Mouse (Mus musculus) right cerebral cortex, postnatal 10 days (tissue): ENCODE results near the gene Gpc6.

Experiments used
- DNase-seq, 2 experiments: peaks; one replicate each; pipeline ENCODE4 v3.0.0; 2021; ENCODE audit warnings: low spot score in 2 of 2

Gene Gpc6

GRCm38 (mm10) chr14:117611113-117611512 lies 686.0 kb downstream of the Gpc6 start:
- DNase-seq = no peak

GRCm38 (mm10) chr14:117625100-117625710 lies 700.1 kb downstream of the Gpc6 start:
- no peak for DNase-seq

- no peak for DNase-seq
These were observed 709.3 kb downstream of the Gpc6 start for GRCm38 (mm10) chr14:117634238-117634940.

- no peak for DNase-seq
These were observed 716.7 kb downstream of the Gpc6 start for GRCm38 (mm10) chr14:117641853-117642252.

- no peak for DNase-seq
These were observed 718.0 kb downstream of the Gpc6 start for GRCm38 (mm10) chr14:117643069-117643468.

- no peak for DNase-seq
These were observed 723.3 kb downstream of the Gpc6 start for GRCm38 (mm10) chr14:117648199-117648960.

- DNase-seq = no peak
These were observed 725.0 kb downstream of the Gpc6 start for GRCm38 (mm10) chr14:117650141-117650540.

- no peak for DNase-seq
These were observed 726.2 kb downstream of the Gpc6 start for GRCm38 (mm10) chr14:117651271-117651670.

GRCm38 (mm10) chr14:117651938-117652337 lies 726.8 kb downstream of the Gpc6 start:
- DNase-seq = no peak

GRCm38 (mm10) chr14:117655382-117655781 lies 730.3 kb downstream of the Gpc6 start:
- DNase-seq = no peak

GRCm38 (mm10) chr14:117659198-117659761 lies 734.2 kb downstream of the Gpc6 start:
- DNase-seq = no peak

GRCm38 (mm10) chr14:117662261-117662660 lies 737.1 kb downstream of the Gpc6 start:
- DNase-seq = no peak

- no peak for DNase-seq
These were observed 739.7 kb downstream of the Gpc6 start for GRCm38 (mm10) chr14:117664796-117665195.

- DNase-seq = no peak
These were observed 741.0 kb downstream of the Gpc6 start for GRCm38 (mm10) chr14:117666126-117666525.

GRCm38 (mm10) chr14:117673541-117673940 lies 748.4 kb downstream of the Gpc6 start:
- DNase-seq = no peak

- no peak for DNase-seq
These were observed 749.4 kb downstream of the Gpc6 start for GRCm38 (mm10) chr14:117674482-117674881.

- no peak for DNase-seq
These were observed 754.8 kb downstream of the Gpc6 start for GRCm38 (mm10) chr14:117679926-117680325.

- DNase-seq = peak; percentile 23 to 33
These were observed 756.3 kb downstream of the Gpc6 start for GRCm38 (mm10) chr14:117681321-117681921.

GRCm38 (mm10) chr14:117683149-117683548 lies 758.0 kb downstream of the Gpc6 start:
- no peak for DNase-seq

GRCm38 (mm10) chr14:117689848-117690247 lies 764.7 kb downstream of the Gpc6 start:
- no peak for DNase-seq

- DNase-seq = no peak
These were observed 770.5 kb downstream of the Gpc6 start for GRCm38 (mm10) chr14:117695565-117695964.
